Mouse (Mus musculus): ENCODE measurements at regions not wholly inside any gene's neighbourhood (a gene's known extent, or its start where the extent isn't known, plus 50 kb on each side); places are given as distances from the start of the nearest gene placed in this dataset.

- no peak for TF ChIP-seq CTCF (IDR thresholded peaks at IDR 0.05; ENCODE audit: extremely low read depth, insufficient read length, insufficient replicate concordance, low read depth, low read length)
- TF ChIP-seq POLR2A (IDR thresholded peaks at IDR 0.05; ENCODE audit: low read depth, low read length), result no peak
Measured at GRCm38 (mm10) chr10:126392235-126392634, 426.3 kb downstream of the Lrig3 start.
